Mouse (Mus musculus): ENCODE data around the gene Patl1. TPM values are rescaled to one million over a fixed set of nuclear protein-coding genes. Genes with fewer than 3 reads are reported as not detected.

Patl1 gene
- total and polyA plus RNA-seq, 3 experiments = 8.5 to 40.8 (median 12.0) TPM

- TF ChIP-seq JUN (IDR thresholded peaks at IDR 0.05; ENCODE audit: insufficient read depth, low read depth, low read length) (no peak), RCOR1 (conservative IDR thresholded peaks at IDR 0.05; ENCODE audit: low read depth, low read length) (no peak), JUND (conservative IDR thresholded peaks at IDR 0.05; ENCODE audit: low read depth, low read length) (no peak), MAFK (IDR thresholded peaks at IDR 0.05; ENCODE audit: insufficient replicate concordance, low read length) (no peak), ETS1 (conservative IDR thresholded peaks at IDR 0.05; ENCODE audit: low read depth, low read length) (no peak), PAX5 (IDR thresholded peaks at IDR 0.05; ENCODE audit: low read length) (no peak), EP300 (IDR thresholded peaks at IDR 0.05; ENCODE audit: low read length) (no peak), POLR2AphosphoS2 (IDR thresholded peaks at IDR 0.05; ENCODE audit: low read depth, low read length) (no peak), KAT2A (IDR thresholded peaks at IDR 0.05; ENCODE audit: insufficient replicate concordance, low read length) (no peak), POLR2A (IDR thresholded peaks at IDR 0.05; ENCODE audit: low read depth, low read length) (no peak), IRF4 (IDR thresholded peaks at IDR 0.05; ENCODE audit: low read depth, low read length) (no peak), CTCF (conservative IDR thresholded peaks at IDR 0.05 in 1 of 2, IDR thresholded peaks at IDR 0.05 in 1 of 2; ENCODE audit: low read depth in 2 of 2, low read length in 2 of 2) (no peak), ZNF384 (IDR thresholded peaks at IDR 0.05; ENCODE audit: low read depth, low read length) (peak; percentile 72), MEF2A (IDR thresholded peaks at IDR 0.05; ENCODE audit: borderline replicate concordance, low read depth, low read length) (0 out of 2 replicates have a peak, but pooled peaks have one; percentile 11), ZMIZ1 (IDR thresholded peaks at IDR 0.05; ENCODE audit: low read depth, low read length) (no peak), ZKSCAN1 (IDR thresholded peaks at IDR 0.05; ENCODE audit: borderline replicate concordance, low read depth, low read length) (no peak), GABPA (IDR thresholded peaks at IDR 0.05; ENCODE audit: insufficient replicate concordance, low read depth, low read length) (no peak), UBTF (IDR thresholded peaks at IDR 0.05; ENCODE audit: low read depth, low read length) (no peak)
Measured at GRCm38 (mm10) chr19:11912533-11913121, 428 bp downstream of the Patl1 start (continued).

GRCm38 (mm10) chr19:11915804-11916203 lies 3.6 kb downstream of the Patl1 start:
- dilution Hi-C loops (cut with MboI; ENCODE audit: extremely low pct_ligation_motif_present, extremely low pct_unique_long_range_greater_than_20kb, low sequenced_read_pairs) (no loop called here), in situ Hi-C loops (cut with MboI; ENCODE audit: low pct_ligation_motif_present, low pct_unique_long_range_greater_than_20kb, low sequenced_read_pairs) (no loop called here)
- Histone ChIP-seq H3K27me3 (replicated peaks) (no peaks in the 10 kb centered on the region), H3K9me3 (replicated peaks; ENCODE audit: low read length) (no peaks in the 10 kb centered on the region), H3K79me2 (replicated peaks; ENCODE audit: control insufficient read depth, extremely low read depth, insufficient read depth, poor library complexity, severe bottlenecking) (peaks cover 45% of the 10 kb centered on the region), H3K36me3 (replicated peaks in 1 of 2; ENCODE audit: control insufficient read depth in 1 of 2, insufficient read depth in 1 of 2, low read length in 1 of 2) (peaks cover 30 to 47% of the 10 kb centered on the region in 2 experiments), H3K9ac (ENCODE audit: insufficient read depth, low read depth) (no peak overlapping the region), H3K4me3 (replicated peaks in 1 of 3; ENCODE audit: low read depth in 2 of 3, low read length in 2 of 3, poor library complexity in 1 of 3) (no peak overlapping the region), H3K27ac (ENCODE audit: insufficient read depth, low read depth) (no peak overlapping the region), H3K4me1 (ENCODE audit: control insufficient read depth in 1 of 2, insufficient read depth in 2 of 2) (peaks cover 3 to 37% of the 10 kb centered on the region in 2 experiments), H3K4me2 (ENCODE audit: insufficient read depth, low read depth, poor library complexity, severe bottlenecking) (no peak overlapping the region)
- TF ChIP-seq RAD21 (IDR thresholded peaks at IDR 0.05; ENCODE audit: low read depth, low read length) = no peak
- DNase-seq (ENCODE audit: extremely low read depth) = no peak

Measured in CH12.LX (cell line).